Mouse (Mus musculus) embryonic fibroblast, embryonic 13.5 days (primary cell): ENCODE data around the gene A630076J17Rik.

Experiments
- CTCF ChIP-seq: IDR thresholded peaks from 2 replicates; pipeline ENCODE4 v1.5.1; 2011; ENCODE audit warnings: mild to moderate bottlenecking, control low read depth, low read length, moderate library complexity, borderline replicate concordance; ENCODE audit not compliant: insufficient read depth
- POLR2A ChIP-seq: IDR thresholded peaks from 2 replicates; pipeline ENCODE4 v1.6.1; 2011; ENCODE audit warnings: low read depth, mild to moderate bottlenecking, control low read depth, low read length, moderate library complexity

DNA sequence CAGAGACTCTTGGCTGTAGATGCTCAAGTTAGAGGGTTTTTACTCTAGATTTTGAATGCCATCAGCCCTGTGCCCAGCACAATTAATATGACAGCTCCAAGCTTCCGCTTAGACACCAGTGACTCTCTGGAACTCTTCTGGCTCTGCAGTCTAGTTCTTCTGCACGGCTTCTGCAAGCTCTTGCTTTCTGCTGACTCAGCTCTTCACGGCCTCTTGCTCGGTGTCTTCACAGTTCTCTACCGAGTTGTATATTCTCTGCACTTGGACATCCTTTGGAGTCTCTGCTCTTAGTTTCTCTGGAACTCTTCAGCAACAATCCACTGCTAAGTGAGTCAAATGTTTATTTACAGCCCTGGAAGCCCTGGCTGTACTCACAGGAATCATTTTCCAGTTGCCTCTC lies 23.5 kb downstream of the A630076J17Rik start:
- no peak for TF ChIP-seq POLR2A
- no peak for TF ChIP-seq CTCF
